Mouse (Mus musculus) small intestine, adult 2 months (tissue): ENCODE data around the gene Ankrd24. TPM values are rescaled to one million over a fixed set of nuclear protein-coding genes. Genes with fewer than 3 reads are reported as not detected.

ENCODE experiments used
- H3K27ac ChIP-seq: fragments of 200-500 bp; 2 replicates; pipeline ENCODE4 v1.5.1; 2012; ENCODE audit warnings: low read depth, low read length, control low read depth, inconsistent platforms; ENCODE audit not compliant: insufficient read depth
- H3K27me3 ChIP-seq: fragments of 200-500 bp; 2 replicates; pipeline ENCODE4 v1.6.1; 2012; ENCODE audit warnings: mild to moderate bottlenecking, moderate library complexity, low read length, inconsistent platforms; ENCODE audit not compliant: control insufficient read depth, insufficient read depth
- H3K36me3 ChIP-seq: fragments of 200-500 bp; 2 replicates; pipeline ENCODE4 v1.6.1; 2012; ENCODE audit warnings: mild to moderate bottlenecking, low read length, control low read depth, inconsistent platforms; ENCODE audit not compliant: control insufficient read depth, insufficient read depth
- H3K4me1 ChIP-seq: fragments of 200-500 bp; 2 replicates; pipeline ENCODE4 v1.6.1; 2012; ENCODE audit warnings: low read length, inconsistent platforms, mixed read lengths; ENCODE audit not compliant: control insufficient read depth, insufficient read depth, insufficient read length
- H3K4me3 ChIP-seq: fragments of 200-500 bp; 2 replicates; pipeline ENCODE4 v1.5.1; 2012; ENCODE audit warnings: low read depth, mild to moderate bottlenecking, control low read depth, inconsistent platforms, low read length, moderate library complexity
- CTCF ChIP-seq: fragments of 200-500 bp; IDR thresholded peaks from 2 replicates; pipeline ENCODE4 v1.5.1; 2012; ENCODE audit warnings: low read depth, mild to moderate bottlenecking, control low read depth, inconsistent platforms, low read length, moderate library complexity, mixed read lengths; ENCODE audit not compliant: insufficient replicate concordance, insufficient read length; ENCODE audit errors: extremely low read depth
- POLR2A ChIP-seq: fragments of 200-500 bp; IDR thresholded peaks from 2 replicates; pipeline ENCODE4 v1.6.1; 2012; ENCODE audit warnings: low read depth, mild to moderate bottlenecking, control low read depth, inconsistent platforms, low read length, moderate library complexity
- WGBS: fragments of 180-500 bp; shearing (Covaris S2); methylation state at CpG from one replicate; pipeline ENCODE4 v1.1.7; 2018; 5-methylcytosine and 5-hydroxymethylcytosine counted together
- polyA plus RNA-seq: library from polyadenylated mRNA; depleted of rRNA; stranded (reverse); fragments of >200 nt; gene quantifications from 2 replicates; pipeline ENCODE4 v1.2.3, GENCODE M21; 2012

Gene Ankrd24
- polyA plus RNA-seq, 1 experiment, result 11.3 TPM

- Histone ChIP-seq H3K27me3 (no peaks in the 10 kb centered on the region), H3K4me1 (peaks cover 14% of the 10 kb centered on the region), H3K4me3 (no peak overlapping the region), H3K36me3 (peaks cover 8% of the 10 kb centered on the region; the same call in 1 of the 2 replicates), H3K27ac (no peak overlapping the region)
- TF ChIP-seq POLR2A, result no peak
- TF ChIP-seq CTCF, result no peak
- 63% methylated on average over 8 of the region's 8 CpGs for WGBS
These were observed 4.9 kb upstream of the Ankrd24 start for GRCm38 (mm10) chr10:81623441-81623840.

DNA sequence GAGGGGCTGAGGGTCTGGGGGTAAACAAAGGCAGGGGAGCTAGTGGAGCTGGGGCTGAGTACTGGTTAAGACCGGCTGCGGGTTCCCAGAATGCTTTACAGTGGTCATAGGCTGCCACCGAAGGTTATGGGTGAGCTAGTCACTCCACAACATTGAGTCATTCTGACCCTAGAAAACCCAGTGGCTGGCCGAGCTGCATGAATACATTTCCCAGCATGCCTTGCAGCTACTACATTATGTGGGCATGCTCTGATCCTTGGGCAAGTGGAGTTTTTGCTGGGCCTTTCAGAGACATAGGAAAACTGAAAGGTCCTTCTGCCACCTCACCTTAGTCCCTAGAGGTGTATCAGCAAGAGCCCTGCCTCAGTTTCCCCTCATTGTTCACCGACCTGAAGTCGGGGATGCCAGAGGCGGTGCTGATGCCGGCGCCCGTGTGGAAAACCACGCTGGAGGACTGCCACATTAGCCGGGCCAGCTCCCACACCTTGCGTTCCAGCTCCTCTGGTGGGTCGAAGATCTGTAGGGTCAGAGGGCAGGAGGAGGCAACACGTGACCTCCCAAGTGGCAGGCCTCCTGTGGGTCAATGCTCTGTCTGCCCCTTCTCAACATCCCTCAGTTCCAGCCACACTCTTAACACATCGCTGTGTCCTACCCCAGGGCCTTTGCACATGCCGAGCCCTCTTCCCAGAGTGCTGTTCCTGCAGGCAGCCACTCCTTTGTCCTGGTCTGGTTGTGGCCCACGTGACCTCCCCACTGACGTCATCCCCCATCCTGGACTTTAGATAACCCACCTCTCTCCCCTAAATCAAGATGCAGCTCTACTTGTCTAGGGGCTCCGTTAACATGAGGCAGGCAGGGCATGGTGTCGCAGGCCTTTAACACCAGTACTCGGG lies 2.0 kb upstream of the Ankrd24 start:
- Histone ChIP-seq H3K4me3 (peak overlapping the region; percentile 85), H3K27ac (no peak overlapping the region), H3K4me1 (peaks cover 15% of the 10 kb centered on the region), H3K36me3 (peaks cover 8% of the 10 kb centered on the region; the same call in 1 of the 2 replicates), H3K27me3 (no peaks in the 10 kb centered on the region)
- TF ChIP-seq CTCF (no peak), POLR2A (no peak)
- WGBS, result 83% methylated on average over 22 of the region's 22 CpGs

DNA sequence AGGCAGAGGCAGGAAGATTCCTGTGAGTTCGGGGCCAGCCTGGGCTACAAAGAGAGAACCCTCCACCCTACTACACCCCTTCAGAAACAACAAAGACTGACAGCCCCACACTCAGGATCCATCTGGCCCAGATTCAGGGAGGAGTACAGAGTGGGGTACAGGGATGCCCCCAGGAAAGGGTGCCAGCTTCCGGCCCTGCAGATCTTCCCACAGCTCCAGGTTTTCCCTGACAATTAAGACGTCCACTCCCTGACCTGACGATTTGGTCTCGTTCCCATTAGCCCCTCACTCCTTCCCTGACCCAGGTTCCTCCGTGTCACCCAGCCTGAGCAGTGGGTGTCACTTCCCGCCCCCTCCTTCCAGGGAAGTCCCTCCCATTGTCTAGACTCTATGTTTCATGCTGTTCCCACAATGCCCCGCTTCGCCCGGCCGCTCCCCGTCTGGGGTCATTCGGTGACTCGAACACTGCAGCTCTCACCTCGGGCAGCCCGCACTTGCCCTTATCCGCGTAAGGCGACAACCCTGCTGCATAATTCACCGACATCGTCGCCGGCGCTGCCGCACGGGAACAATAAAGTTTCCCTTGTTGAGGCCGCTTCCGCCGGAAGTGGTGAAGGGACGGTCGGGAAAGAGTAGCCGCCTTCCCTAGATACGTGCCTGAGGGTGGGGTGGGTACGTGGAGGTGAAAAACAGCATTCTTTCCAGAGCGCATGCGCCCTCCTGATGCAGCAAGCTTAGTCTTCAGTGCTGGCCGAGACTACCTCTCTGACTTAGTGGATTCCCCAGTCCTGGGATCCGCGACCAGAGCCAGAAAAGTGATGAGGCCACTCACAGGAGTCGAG lies 1.1 kb upstream of the Ankrd24 start, which contains the start of gene Sirt6:
Sirt6 (minus strand) TSS at position 804 of the 842 bp plus-strand sequence.
- TF ChIP-seq POLR2A (peak; percentile 60; the same call in 1 of the 2 replicates), CTCF (0 out of 2 replicates have a peak, but pooled peaks have one; percentile 7)
- H3K4me1 ChIP-seq, result peaks cover 15% of the 10 kb centered on the region
- H3K36me3 ChIP-seq, result peaks cover 5% of the 10 kb centered on the region; the same call in 1 of the 2 replicates
- WGBS, result 3% methylated on average over 40 of the region's 40 CpGs
- H3K27me3 ChIP-seq, result no peaks in the 10 kb centered on the region
- peak within 1 kb of the TSS; percentile 85 for H3K4me3 ChIP-seq
- peak within 1 kb of the TSS; percentile 88 for H3K27ac ChIP-seq

- WGBS, result 14% methylated on average over 7 of the region's 7 CpGs
- Histone ChIP-seq H3K27ac (peak overlapping the region; percentile 88), H3K36me3 (peaks cover 1% of the 10 kb centered on the region; the same call in 1 of the 2 replicates), H3K27me3 (no peaks in the 10 kb centered on the region), H3K4me3 (peak overlapping the region; percentile 85), H3K4me1 (peaks cover 15% of the 10 kb centered on the region)
- TF ChIP-seq CTCF (no peak), POLR2A (no peak)
These were observed 512 bp upstream of the Ankrd24 start for GRCm38 (mm10) chr10:81627836-81628220.

- H3K27ac ChIP-seq, result no peak overlapping the region
- H3K4me1 ChIP-seq, result peaks cover 5% of the 10 kb centered on the region
- WGBS, result 5% methylated on average over 37 of the region's 37 CpGs
These were observed 5.1 kb downstream of the Ankrd24 start for GRCm38 (mm10) chr10:81633253-81634099.

DNA sequence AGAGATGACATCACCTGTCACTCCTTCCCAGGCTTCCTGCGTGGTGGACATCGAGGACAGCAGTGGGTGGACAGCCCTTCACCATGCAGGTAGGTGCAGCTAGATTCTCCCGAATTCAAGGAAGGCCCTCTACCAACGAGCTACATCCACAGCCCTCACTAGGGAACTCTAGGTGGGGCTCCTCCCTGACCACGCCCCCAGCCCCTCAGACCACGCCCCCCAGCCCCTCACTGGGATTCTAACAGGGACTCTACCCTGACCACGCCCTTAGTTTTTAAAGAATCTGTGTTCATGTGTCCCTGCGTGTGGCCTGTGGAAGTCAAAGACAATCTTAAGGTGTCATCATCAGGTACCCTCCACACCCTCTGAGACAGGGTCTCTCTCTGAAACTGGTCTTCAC lies 8.0 kb downstream of the Ankrd24 start:
- Histone ChIP-seq H3K27me3 (no peaks in the 10 kb centered on the region), H3K4me3 (no peak overlapping the region), H3K4me1 (peaks cover 3% of the 10 kb centered on the region), H3K27ac (no peak overlapping the region), H3K36me3 (no peaks in the 10 kb centered on the region)
- TF ChIP-seq CTCF (no peak), POLR2A (no peak)
- WGBS, result 20% methylated on average over 8 of the region's 8 CpGs

More at GRCm38 (mm10) chr10:81633253-81634099, 5.1 kb downstream of the Ankrd24 start:
- H3K36me3 ChIP-seq, result no peaks in the 10 kb centered on the region
- H3K27me3 ChIP-seq, result no peaks in the 10 kb centered on the region
- TF ChIP-seq POLR2A (no peak), CTCF (no peak)
- H3K4me3 ChIP-seq, result peak overlapping the region; percentile 57
